Mouse (Mus musculus) kidney, adult 9 months (tissue): ENCODE data around the gene Srrm3.
A peak's percentile ranks its signal among the peaks of the same experiment; 100 is the strongest.

Source experiments
- DNase-seq: peaks from one replicate; pipeline ENCODE4 v3.0.0; 2022

Srrm3 gene

DNA sequence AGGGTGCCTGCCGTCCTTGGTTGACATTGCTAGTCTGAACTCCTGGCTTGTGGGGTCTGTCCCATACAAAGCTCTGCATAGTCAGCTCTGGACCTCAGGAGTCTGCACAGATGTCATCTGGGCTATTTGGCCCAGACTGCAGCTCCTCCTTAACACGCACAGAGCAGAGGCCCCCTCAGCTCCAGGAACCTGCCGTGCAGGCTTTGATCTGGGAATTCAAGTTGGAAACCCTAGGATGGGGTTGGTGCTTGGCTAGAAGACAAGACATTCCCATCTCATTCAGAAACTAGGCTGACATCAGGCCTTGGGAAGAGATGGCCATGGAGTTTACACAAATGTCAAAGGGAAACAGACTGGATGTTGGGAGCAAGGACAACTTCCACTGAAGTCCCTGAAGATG, 17.8 kb downstream of the Srrm3 start:
- DNase-seq, result no peak

GRCm38 (mm10) chr5:135826225-135826624, 19.5 kb downstream of the Srrm3 start:
- DNase-seq, result no peak

DNA sequence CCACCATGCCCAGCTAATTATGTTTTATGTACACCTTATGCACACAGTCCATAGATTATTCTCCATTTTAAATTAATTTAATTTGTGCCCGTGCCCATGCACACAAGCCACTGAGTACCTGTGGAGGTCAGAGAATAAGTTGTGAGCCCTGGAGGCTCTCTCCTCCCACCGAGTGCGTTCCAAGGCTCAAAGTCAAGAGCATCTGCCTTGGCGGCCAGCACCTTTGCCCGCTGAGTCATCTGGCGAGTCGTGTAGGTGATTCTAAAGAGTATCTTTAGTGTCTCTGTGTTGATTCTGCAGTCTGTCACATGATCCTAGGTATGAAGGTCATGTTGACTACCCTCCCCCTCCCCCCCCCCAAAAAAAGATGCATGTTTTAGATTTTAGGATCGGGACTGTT, 22.7 kb downstream of the Srrm3 start:
- DNase-seq, result peak; percentile 53

- DNase-seq, result no peak
Measured at GRCm38 (mm10) chr5:135832729-135833128, 26.0 kb downstream of the Srrm3 start.

DNA sequence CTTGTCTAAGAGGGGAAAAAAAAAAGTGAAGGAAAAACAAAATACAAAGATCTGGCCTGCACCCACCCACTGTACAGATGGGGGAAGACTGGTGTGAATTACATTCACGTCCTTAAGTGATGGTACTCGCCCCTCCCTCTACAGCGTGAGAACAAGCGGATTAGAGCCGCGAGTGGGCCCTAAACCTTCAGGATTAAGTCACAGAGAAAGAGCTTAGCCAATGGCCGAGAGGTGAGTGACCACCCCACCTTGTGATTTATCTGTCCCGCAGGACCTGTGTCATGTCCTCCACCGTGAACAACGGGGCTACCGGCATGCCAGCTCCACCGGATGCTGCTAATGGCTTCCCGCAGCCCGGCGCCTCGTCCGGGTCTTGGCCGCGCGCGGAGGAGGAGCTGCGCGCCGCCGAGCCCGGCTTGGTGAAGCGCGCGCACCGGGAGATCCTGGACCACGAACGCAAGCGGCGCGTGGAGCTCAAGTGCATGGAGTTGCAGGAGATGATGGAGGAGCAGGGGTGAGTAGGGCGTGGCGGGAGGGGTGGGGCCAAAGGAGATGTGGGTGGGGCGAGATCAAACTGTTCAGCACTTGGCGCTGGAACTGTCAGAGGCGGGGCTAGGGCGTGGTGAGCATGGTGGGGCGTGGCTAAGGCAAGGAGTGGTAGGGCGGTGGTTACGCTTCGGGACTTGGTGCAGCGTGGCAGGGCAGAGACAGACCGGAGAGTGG, 28.2 kb downstream of the Srrm3 start:
- peak; percentile 56 for DNase-seq

DNA sequence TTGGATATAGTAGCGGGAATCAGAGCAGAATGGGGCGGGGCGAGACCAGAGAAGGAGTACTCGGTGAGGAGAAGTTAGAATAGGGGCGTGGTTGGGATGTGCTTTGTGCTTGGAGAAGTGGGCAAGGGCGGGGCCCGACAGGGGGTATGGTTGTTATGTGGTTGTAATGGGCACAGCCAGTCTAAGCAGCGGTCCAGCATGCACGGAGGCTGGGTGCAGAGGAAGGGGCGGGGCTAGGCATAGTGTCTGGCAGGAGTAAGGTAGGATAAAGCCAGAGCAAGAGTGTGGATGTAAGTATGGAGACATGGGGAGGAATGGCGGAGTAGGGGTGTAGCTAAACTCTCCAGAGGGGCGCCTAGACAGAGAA, 28.8 kb downstream of the Srrm3 start:
- DNase-seq, result no peak

- DNase-seq, result peak; percentile 41
Measured at GRCm38 (mm10) chr5:135835981-135836380, 29.3 kb downstream of the Srrm3 start.

DNA sequence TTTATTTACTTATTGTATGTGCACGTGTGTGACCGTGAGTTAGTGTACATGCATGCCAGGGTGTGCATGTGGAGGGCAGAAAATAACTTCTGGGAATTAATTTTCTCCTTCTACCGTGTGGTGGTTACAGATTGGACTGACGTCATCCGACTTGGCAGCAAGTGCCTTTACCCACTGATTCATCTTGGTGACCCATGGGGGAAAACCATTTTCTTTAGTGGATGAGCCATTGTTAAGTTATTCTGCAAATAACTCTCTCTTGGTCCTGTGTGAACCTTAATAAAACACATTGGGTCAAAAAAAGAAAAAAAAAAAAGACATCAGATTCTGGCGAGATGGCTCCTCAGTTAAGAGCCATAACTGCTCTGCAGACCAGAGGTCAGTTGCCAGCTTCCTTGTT, 35.0 kb downstream of the Srrm3 start:
- no peak for DNase-seq

GRCm38 (mm10) chr5:135843418-135843817, 36.7 kb downstream of the Srrm3 start:
- DNase-seq, result peak; percentile 19

- DNase-seq, result no peak
Measured at GRCm38 (mm10) chr5:135845676-135846320, 39.1 kb downstream of the Srrm3 start.

DNA sequence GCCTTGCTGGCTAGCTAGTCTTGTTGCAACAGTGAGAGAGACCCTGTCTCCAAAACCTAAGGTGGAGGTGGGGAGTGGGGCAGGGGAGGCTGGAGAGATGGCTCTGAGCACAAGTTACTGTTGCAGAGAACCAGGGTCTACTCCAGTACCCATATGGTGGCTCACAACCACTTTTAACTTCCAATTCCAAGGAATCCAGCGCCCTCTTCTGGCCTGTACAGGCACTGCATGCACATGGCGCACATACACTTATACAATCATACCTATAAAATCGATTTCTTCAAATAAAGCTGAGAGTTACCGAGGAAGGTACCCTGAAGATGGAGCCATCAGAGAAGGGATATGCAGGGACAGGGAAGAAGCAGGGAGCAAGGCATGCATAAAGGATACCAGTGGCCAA, 40.8 kb downstream of the Srrm3 start:
- DNase-seq, result no peak

DNA sequence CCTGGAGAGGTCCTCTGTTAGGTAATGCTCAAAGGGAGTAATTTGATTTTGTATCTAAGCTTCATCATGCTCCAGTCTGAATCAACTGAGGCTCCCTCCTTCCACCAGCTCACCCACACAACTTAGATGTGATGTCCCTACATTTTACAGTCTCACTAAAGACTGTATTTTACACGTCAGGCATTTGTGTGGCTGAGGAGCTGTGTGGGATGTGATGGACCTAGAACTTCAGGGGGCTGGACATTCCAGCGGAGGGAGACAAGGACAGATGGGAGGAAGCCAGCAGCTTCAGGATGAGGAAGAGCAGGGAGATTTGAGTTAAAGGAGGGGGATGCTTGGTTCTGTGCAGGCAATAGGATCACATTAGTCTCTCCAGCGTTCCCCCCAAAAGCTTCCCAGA, 41.2 kb downstream of the Srrm3 start:
- DNase-seq, result no peak

- DNase-seq, result no peak
Measured at GRCm38 (mm10) chr5:135851024-135851423, 44.3 kb downstream of the Srrm3 start.

GRCm38 (mm10) chr5:135851481-135851880, 44.8 kb downstream of the Srrm3 start:
- no peak for DNase-seq

GRCm38 (mm10) chr5:135852421-135852820, 45.7 kb downstream of the Srrm3 start:
- no peak for DNase-seq

DNA sequence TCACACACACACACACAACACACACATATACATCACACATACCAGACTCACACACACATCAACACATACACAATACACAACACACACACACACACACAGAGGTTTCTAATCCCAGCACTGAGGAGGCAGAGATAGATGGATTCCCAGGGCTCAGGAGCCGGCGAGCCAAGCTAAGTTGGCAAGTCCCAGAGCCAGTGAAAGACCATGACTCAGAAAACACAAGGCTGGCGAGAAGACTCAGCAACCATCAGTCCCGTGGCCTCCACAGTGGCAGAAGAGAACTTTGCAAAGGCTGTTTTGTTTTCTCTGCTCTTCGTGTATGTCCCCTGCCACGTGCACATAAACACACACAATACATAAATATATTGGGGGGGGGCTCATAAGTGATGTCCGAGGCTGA, 47.0 kb downstream of the Srrm3 start:
- DNase-seq, result no peak

DNA sequence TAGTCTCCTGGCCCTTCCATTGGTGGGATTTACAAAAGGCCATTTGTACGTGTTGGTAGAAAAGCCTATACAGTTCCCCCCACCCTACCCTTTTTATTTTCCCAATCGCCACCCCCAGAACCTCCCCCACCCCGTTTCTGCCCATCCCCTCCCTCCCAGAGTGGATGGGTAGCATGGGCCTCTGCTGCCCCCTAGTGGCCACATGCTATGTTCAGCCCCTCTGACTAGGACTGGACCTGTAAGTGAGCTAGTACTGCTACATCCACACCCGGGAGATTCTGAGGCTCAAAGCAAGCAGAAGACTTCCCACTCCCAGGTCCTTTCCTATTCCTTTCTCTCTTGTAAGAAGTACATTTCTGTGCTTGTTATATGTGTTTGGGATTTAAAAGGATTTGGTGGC, 48.5 kb downstream of the Srrm3 start:
- DNase-seq, result peak; percentile 75

GRCm38 (mm10) chr5:135866662-135867061, 60.0 kb downstream of the Srrm3 start:
- no peak for DNase-seq

GRCm38 (mm10) chr5:135867637-135868593, 61.2 kb downstream of the Srrm3 start:
- DNase-seq, result no peak

- DNase-seq, result no peak
Measured at GRCm38 (mm10) chr5:135868653-135869052, 62.0 kb downstream of the Srrm3 start.

- DNase-seq, result no peak
Measured at GRCm38 (mm10) chr5:135869661-135870423, 63.2 kb downstream of the Srrm3 start.

DNA sequence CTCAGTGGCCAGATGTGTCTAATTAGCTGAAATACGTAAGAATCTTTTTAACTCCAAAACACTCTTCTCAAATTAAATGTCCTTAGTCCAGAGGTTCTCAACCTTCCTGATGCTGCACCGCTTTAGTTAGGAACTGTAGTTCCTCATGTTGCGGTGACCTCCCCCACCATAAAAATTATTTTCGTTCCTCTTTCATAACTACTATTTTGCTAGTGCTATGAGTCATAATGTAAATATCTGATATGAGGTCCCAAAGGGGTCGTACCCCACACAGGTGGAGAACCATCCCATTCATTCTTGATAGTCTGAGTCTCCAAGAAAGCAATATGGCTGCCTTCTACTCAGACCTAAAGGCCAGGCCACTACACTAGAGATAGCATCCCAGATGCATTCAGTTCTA, 63.8 kb downstream of the Srrm3 start:
- DNase-seq, result no peak

DNA sequence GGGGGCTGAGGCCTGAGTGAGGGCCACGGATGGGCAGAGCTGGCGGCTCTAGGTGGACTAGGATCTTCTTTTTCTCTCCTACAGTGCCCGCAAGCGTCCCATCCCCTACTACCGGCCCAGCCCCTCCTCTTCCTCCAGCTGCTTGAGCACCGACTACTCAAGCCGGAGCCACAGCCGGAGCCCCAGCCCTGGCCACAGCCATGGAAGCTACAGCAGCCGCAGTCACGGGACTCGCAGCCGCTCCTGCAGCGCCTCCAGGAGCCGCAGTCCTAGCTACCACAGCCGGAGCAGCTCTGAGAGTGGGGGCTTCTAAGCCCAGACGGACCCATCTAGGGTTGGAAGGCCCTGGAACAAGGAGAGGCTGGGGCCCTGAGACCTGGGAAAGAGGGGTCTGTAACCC, 66.3 kb downstream of the Srrm3 start:
- no peak for DNase-seq
